Mouse (Mus musculus) natural killer cell, adult 2 months (primary cell): ENCODE measurements around the gene Cebpg.

Experiments used
- DNase-seq, 2 experiments: peaks; one replicate each; pipeline ENCODE4 v3.0.0; 2022; ENCODE audit warnings: low spot score in 2 of 2

The Cebpg gene

GRCm38 (mm10) chr7:35025409-35026275, 30.7 kb downstream of the Cebpg start:
- peak; percentile 46 to 66 for DNase-seq

GRCm38 (mm10) chr7:35024426-35024825, 31.9 kb downstream of the Cebpg start:
- no peak for DNase-seq

- DNase-seq: no peak
Observed at GRCm38 (mm10) chr7:35023251-35023650, 33.1 kb downstream of the Cebpg start.

- no peak for DNase-seq
Observed at GRCm38 (mm10) chr7:35021365-35021764, 35.0 kb downstream of the Cebpg start.

- DNase-seq: no peak
Observed at GRCm38 (mm10) chr7:35015252-35015651, 41.1 kb downstream of the Cebpg start.

- no peak for DNase-seq
Observed at GRCm38 (mm10) chr7:35013228-35013627, 43.1 kb downstream of the Cebpg start.

- DNase-seq: no peak
Observed at GRCm38 (mm10) chr7:35006661-35007060, 49.7 kb downstream of the Cebpg start.

GRCm38 (mm10) chr7:35003171-35003737, 53.1 kb downstream of the Cebpg start:
- no peak for DNase-seq

GRCm38 (mm10) chr7:35000839-35001238, 55.5 kb downstream of the Cebpg start:
- peak; percentile 30 to 37 for DNase-seq
